Mouse (Mus musculus) heart, embryonic 14.5 days (tissue): ENCODE data around the gene Ssna1. TPM values are rescaled to one million over a fixed set of nuclear protein-coding genes. Genes with fewer than 3 reads are reported as not detected.
"Not testable (repeated sequence)": the region's sequence is repeated elsewhere in the genome, so short reads cannot be mapped to it uniquely, and the experiment has no call there.

Source experiments
- ATAC-seq: fragments of 200-750 bp; cut with Nextera tagmentation; 2 replicates; pipeline ENCODE4 v1.8.0; 2017; ENCODE audit warnings: low read depth, moderate TSS enrichment; ENCODE audit not compliant: insufficient number of reproducible peaks, insufficient read depth, low FRiP score
- H3K27ac ChIP-seq, 2 experiments: fragments of 200-500 bp in 1 of 2; fragments of 300-500 bp in 1 of 2; sonication (generic) in 1 of 2; replicated peaks in 1 of 2; 2 replicates each; pipeline ENCODE4 v1.5.1; 2012 to 2014; ENCODE audit warnings: low read depth in 2 of 2, low read length in 2 of 2, control low read depth in 1 of 2, mild to moderate bottlenecking in 1 of 2, mixed read lengths in 1 of 2; ENCODE audit not compliant: control insufficient read depth in 1 of 2, insufficient read depth in 1 of 2
- H3K27me3 ChIP-seq: fragments of 300-500 bp; sonication (generic); 2 replicates; pipeline ENCODE4 v1.6.1; 2014; ENCODE audit warnings: mild to moderate bottlenecking, low read length, control low read depth; ENCODE audit not compliant: control insufficient read depth, insufficient read depth
- H3K36me3 ChIP-seq: fragments of 300-500 bp; sonication (generic); 2 replicates; pipeline ENCODE4 v1.6.1; 2014; ENCODE audit warnings: mild to moderate bottlenecking, control low read depth, low read length, mixed read lengths; ENCODE audit not compliant: control insufficient read depth, insufficient read depth
- H3K4me1 ChIP-seq, 2 experiments: fragments of 200-500 bp in 1 of 2; fragments of 300-500 bp in 1 of 2; sonication (generic) in 1 of 2; 2 replicates each; pipeline ENCODE4 v1.6.1; 2012 to 2014; ENCODE audit warnings: low read length in 2 of 2, control low read depth in 1 of 2, mixed read lengths in 1 of 2; ENCODE audit not compliant: control insufficient read depth in 2 of 2, insufficient read depth in 2 of 2
- H3K4me2 ChIP-seq: fragments of 300-500 bp; sonication (generic); 2 replicates; pipeline ENCODE4 v1.6.1; 2014; ENCODE audit warnings: mild to moderate bottlenecking, low read length
- H3K4me3 ChIP-seq, 2 experiments: fragments of 200-500 bp in 1 of 2; fragments of 300-500 bp in 1 of 2; sonication (generic) in 1 of 2; 2 replicates each; pipeline ENCODE4 v1.5.1; 2012 to 2014; ENCODE audit warnings: low read length in 2 of 2, mild to moderate bottlenecking in 2 of 2, control low read depth in 1 of 2, low read depth in 1 of 2, moderate library complexity in 1 of 2; ENCODE audit not compliant: control insufficient read depth in 1 of 2, insufficient read depth in 1 of 2
- H3K9ac ChIP-seq: fragments of 300-500 bp; sonication (generic); 2 replicates; pipeline ENCODE4 v1.6.1; 2014; ENCODE audit warnings: mild to moderate bottlenecking, low read length
- H3K9me3 ChIP-seq: fragments of 300-500 bp; sonication (generic); 2 replicates; pipeline ENCODE4 v1.6.1; 2016; ENCODE audit warnings: low read length, control low read depth; ENCODE audit not compliant: control insufficient read depth
- WGBS: fragments of 180-500 bp; shearing (Covaris S2); extraction: QIAGEN DNeasy Blood & Tissue Kit; methylation state at CpG from one replicate; pipeline ENCODE4 v1.1.7; 2014; 5-methylcytosine and 5-hydroxymethylcytosine counted together
- polyA plus RNA-seq: library from polyadenylated mRNA; unstranded; fragments of >200 nt; fragmentation: Nextera tagmentation; extraction: Ambion mirVana; gene quantifications from 2 replicates; pipeline ENCODE4 v1.2.1, GENCODE M21; 2014

Gene Ssna1
- polyA plus RNA-seq, 1 experiment from 2014 or later = 163 TPM

DNA sequence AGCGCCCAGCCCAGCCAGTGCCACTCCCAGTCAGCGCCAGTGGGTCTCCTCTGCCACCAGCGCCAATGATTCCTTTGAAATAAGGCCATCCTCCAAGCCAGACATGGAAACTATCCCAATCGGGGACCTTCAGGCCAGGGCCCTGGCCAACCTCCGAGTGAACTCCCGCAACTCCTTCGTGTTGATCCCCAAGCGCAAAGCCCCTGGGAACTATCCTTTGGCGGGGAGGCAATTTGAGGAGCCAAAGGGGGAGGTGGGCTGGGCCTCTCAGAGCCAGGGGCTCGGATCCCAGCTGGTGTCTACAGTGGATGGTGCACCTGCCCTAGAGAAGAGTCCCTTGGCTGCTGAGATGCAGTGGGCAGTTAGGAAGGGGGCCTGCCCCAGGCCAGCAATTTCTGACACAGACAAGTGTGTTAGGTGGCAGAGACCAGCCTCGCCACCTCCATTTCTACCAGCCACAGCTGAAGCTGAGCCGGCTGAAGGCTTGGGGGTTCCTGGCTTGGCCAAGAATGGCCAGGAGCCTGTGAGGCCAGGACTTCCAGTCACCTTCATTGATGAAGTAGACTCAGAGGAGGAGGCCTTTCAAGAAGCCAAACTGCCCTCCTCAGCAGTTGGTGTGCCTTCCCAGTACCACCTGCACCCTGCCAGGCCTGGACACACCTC, 8.5 kb downstream of the Ssna1 start:
- peaks cover 8% of the 10 kb centered on the region; the same call in 1 of the 2 replicates for H3K36me3 ChIP-seq
- ATAC-seq = no peak
- no peaks in the 10 kb centered on the region for H3K9me3 ChIP-seq
- peaks cover 26 to 33% of the 10 kb centered on the region in 2 experiments for H3K4me1 ChIP-seq
- H3K4me2 ChIP-seq = peak overlapping the region; percentile 97
- no peak overlapping the region for H3K27ac ChIP-seq
- H3K9ac ChIP-seq = peak overlapping the region; percentile 72
- peak overlapping the region; percentile 62 to 70 for H3K4me3 ChIP-seq
- peaks cover 8% of the 10 kb centered on the region for H3K27me3 ChIP-seq
- 24% methylated on average over 12 of the region's 12 CpGs for WGBS

GRCm38 (mm10) chr2:25262795-25263622, 9.2 kb downstream of the Ssna1 start:
- Histone ChIP-seq H3K9ac (peak overlapping the region; percentile 72), H3K36me3 (0 out of 2 replicates have a peak, but pooled peaks cover under 1% of the 10 kb centered on the region), H3K4me1 (peaks cover 26 to 33% of the 10 kb centered on the region in 2 experiments), H3K9me3 (no peaks in the 10 kb centered on the region), H3K4me3 (peak overlapping the region; percentile 62 to 70), H3K27ac (no peak overlapping the region), H3K27me3 (peaks cover 8% of the 10 kb centered on the region), H3K4me2 (peak overlapping the region; percentile 97)
- under 1% methylated on average over 82 of the region's 82 CpGs for WGBS
- ATAC-seq = 0 out of 2 replicates have a peak, but pooled peaks have one; percentile 10

GRCm38 (mm10) chr2:25262291-25262767, 9.9 kb downstream of the Ssna1 start, which contains the start of gene Tprn:
TSS of gene Tprn (plus strand) at chr2:25262618.
- Histone ChIP-seq H3K4me3 (peak within 1 kb of the TSS; percentile 62 to 70), H3K27ac (0 out of 4 replicates have a peak within 1 kb of the TSS, but pooled peaks of 1 of the 2 experiments have one; percentile 24), H3K27me3 (peaks cover 8% of the 10 kb centered on the region), H3K36me3 (no peaks in the 10 kb centered on the region), H3K4me2 (peak within 1 kb of the TSS; percentile 97), H3K9ac (peak within 1 kb of the TSS; percentile 72), H3K9me3 (no peaks in the 10 kb centered on the region), H3K4me1 (peaks cover 25 to 32% of the 10 kb centered on the region in 2 experiments)
- whole genome bisulfite sequencing = under 1% methylated on average over 38 of the region's 39 CpGs
- peak; percentile 96 for ATAC-seq

- no peaks in the 10 kb centered on the region for H3K36me3 ChIP-seq
- peak overlapping the region; percentile 38 to 70 for H3K4me3 ChIP-seq
- H3K4me2 ChIP-seq = peak overlapping the region; percentile 97
- H3K9ac ChIP-seq = peak overlapping the region; percentile 60
- H3K4me1 ChIP-seq = peaks cover 21 to 27% of the 10 kb centered on the region in 2 experiments
- WGBS = 42% methylated on average over 12 of the region's 12 CpGs
- no peak; the same call in 1 of the 2 replicates for ATAC-seq
- 0 out of 4 replicates have a peak overlapping the region, but pooled peaks of 1 of the 2 experiments have one; percentile 24 for H3K27ac ChIP-seq
- H3K9me3 ChIP-seq = no peaks in the 10 kb centered on the region
- H3K27me3 ChIP-seq = peaks cover 8% of the 10 kb centered on the region
Measured at GRCm38 (mm10) chr2:25261870-25262269, 10.4 kb downstream of the Ssna1 start.

GRCm38 (mm10) chr2:25258887-25259286, 13.4 kb downstream of the Ssna1 start:
- no peak for ATAC-seq
- Histone ChIP-seq H3K9me3 (no peaks in the 10 kb centered on the region), H3K27me3 (peaks cover 3% of the 10 kb centered on the region), H3K27ac (no peak overlapping the region), H3K4me1 (peaks cover 14 to 25% of the 10 kb centered on the region in 2 experiments), H3K9ac (no peak overlapping the region), H3K36me3 (no peaks in the 10 kb centered on the region), H3K4me3 (no peak overlapping the region), H3K4me2 (no peak overlapping the region)
- 58% methylated on average over 2 of the region's 2 CpGs for WGBS

DNA sequence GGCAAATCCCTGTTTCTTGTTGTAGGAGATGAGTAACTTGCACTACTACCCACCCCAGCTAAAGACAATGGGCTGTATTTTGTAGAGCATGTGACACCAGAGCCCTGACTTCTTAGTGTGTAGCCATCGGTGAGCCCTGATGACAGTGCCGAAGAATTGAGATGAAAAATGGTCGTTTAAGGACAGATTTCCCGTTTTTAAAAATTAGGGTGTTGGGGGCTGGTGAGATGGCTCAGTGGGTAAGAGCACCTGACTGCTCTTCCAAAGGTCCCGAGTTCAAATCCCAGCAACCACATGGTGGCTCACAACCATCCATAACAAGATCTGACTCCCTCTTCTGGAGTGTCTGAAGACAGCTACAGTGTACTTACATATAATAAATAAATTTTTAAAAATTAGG, 15.0 kb downstream of the Ssna1 start:
- H3K4me3 ChIP-seq, H3K9ac ChIP-seq, H3K9me3 ChIP-seq, H3K27me3 ChIP-seq, ATAC-seq, H3K27ac ChIP-seq, H3K4me2 ChIP-seq: not testable (repeated sequence)
- H3K36me3 ChIP-seq = peaks cover 14% of the 10 kb centered on the region
- WGBS = 81% methylated on average over 5 of the region's 5 CpGs
- H3K4me1 ChIP-seq = peaks cover 7 to 16% of the 10 kb centered on the region in 2 experiments; a peak in 3 of 4 replicates

DNA sequence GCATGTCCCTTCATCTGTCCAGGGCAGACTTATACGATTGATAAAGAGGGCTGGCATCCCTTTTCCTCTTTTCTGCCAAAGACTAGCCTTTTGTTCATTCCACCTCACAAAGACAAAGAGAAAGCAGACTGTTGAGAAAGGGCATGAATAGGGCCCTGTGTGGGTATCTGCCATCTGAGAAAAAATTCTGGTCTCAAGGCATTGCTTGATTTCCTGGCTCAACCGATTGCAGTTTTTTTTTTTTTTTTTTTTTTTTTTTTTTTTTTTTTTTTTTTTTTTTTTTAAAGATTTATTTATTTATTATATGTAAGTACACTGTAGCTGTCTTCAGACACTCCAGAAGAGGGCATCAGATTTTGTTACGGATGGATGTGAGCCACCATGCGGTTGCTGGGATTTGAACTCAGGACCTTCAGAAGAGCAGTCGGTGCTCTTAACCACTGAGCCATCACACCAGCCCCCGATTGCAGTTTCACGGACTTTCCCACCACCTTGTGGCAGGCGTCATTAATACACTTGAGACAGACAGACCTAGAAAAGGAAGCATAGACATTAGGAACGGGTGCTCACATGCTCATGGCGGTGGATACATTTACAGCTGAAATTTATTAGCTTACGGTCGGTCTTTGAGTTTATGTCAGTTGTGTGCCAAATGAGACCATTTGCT, 15.7 kb downstream of the Ssna1 start:
- H3K27ac ChIP-seq, H3K9me3 ChIP-seq, ATAC-seq, H3K27me3 ChIP-seq: not testable (repeated sequence)
- whole genome bisulfite sequencing = 56% methylated on average over 10 of the region's 12 CpGs
- peak overlapping the region; percentile 3 to 90; a peak in 3 of 4 replicates for H3K4me3 ChIP-seq
- H3K36me3 ChIP-seq = peaks cover 21% of the 10 kb centered on the region
- H3K4me1 ChIP-seq = peaks cover 7 to 13% of the 10 kb centered on the region in 2 experiments; a peak in 3 of 4 replicates
- peak overlapping the region; percentile 88 for H3K9ac ChIP-seq
- H3K4me2 ChIP-seq = peak overlapping the region; percentile 94
